Mouse (Mus musculus) kidney, adult 2 months (tissue): Measurements from ENCODE around the gene Rad9a. TPM values are rescaled to one million over a fixed set of nuclear protein-coding genes. Genes with fewer than 3 reads are reported as not detected.
A peak's percentile ranks its signal among the peaks of the same experiment; 100 is the strongest.

ENCODE experiments used
- DNase-seq: peaks from one replicate; pipeline ENCODE4 v3.0.0; 2021
- H3K27ac ChIP-seq: fragments of 200-500 bp; 2 replicates; pipeline ENCODE4 v1.5.1; 2012; ENCODE audit warnings: low read depth, low read length, control low read depth, inconsistent platforms; ENCODE audit not compliant: insufficient read depth
- H3K27me3 ChIP-seq: fragments of 200-500 bp; replicated peaks from 2 replicates; pipeline ENCODE4 v1.6.1; 2012; ENCODE audit warnings: mild to moderate bottlenecking, moderate library complexity, low read length, inconsistent platforms; ENCODE audit not compliant: control insufficient read depth, insufficient read depth
- H3K36me3 ChIP-seq: fragments of 200-500 bp; 2 replicates; pipeline ENCODE4 v1.6.1; 2012; ENCODE audit warnings: mild to moderate bottlenecking, moderate library complexity, low read length, inconsistent platforms; ENCODE audit not compliant: control insufficient read depth, insufficient read depth
- H3K4me1 ChIP-seq: fragments of 200-500 bp; 2 replicates; pipeline ENCODE4 v1.6.1; 2011; ENCODE audit warnings: low read length; ENCODE audit not compliant: control insufficient read depth, insufficient read depth
- H3K4me3 ChIP-seq: fragments of 200-500 bp; 2 replicates; pipeline ENCODE4 v1.5.1; 2011; ENCODE audit warnings: mild to moderate bottlenecking, low read depth, low read length, control low read depth; ENCODE audit not compliant: insufficient read depth
- CTCF ChIP-seq: fragments of 200-500 bp; conservative IDR thresholded peaks from 2 replicates; pipeline ENCODE4 v1.5.1; 2011; ENCODE audit warnings: low read depth, mild to moderate bottlenecking, control low read depth, low read length, moderate library complexity, mixed read lengths; ENCODE audit not compliant: insufficient read depth, insufficient read length
- POLR2A ChIP-seq: fragments of 200-500 bp; IDR thresholded peaks from one replicate; pipeline ENCODE4 v1.6.1; 2011; ENCODE audit warnings: low read depth, low read length, control low read depth
- WGBS: fragments of 180-500 bp; shearing (Covaris S2); methylation state at CpG from one replicate; pipeline ENCODE4 v1.1.7; 2018; 5-methylcytosine and 5-hydroxymethylcytosine counted together
- polyA plus RNA-seq: library from polyadenylated mRNA; depleted of rRNA; stranded (reverse); fragments of >200 nt; gene quantifications from 2 replicates; pipeline ENCODE4 v1.2.3, GENCODE M21; 2012

Rad9a gene
- polyA plus RNA-seq, 1 experiment = 19.2 TPM

DNA sequence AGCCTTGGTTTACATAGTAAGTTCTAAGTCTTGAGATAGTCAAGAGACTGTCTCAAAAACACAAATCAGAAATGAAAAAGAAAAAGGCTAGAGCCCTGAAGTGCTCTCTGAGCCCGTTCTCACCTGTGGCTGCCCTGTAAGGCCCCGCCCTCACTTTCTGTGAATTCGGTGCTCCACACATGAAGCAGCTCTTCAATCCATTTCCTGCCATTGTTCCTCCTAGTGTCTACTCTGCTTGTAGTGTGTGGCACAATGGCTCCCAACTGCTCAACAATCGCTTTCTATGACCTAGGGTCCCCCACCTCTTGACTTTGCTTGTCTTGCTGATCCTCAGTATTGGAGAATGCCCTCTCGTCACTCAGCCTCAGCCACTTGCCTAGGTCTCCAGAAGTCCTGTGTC lies 26.0 kb upstream of the Rad9a start:
- no peak for TF ChIP-seq POLR2A
- no peak for TF ChIP-seq CTCF
- 81% methylated on average over 5 of the region's 5 CpGs for WGBS
- Histone ChIP-seq H3K4me1 (peaks cover 11% of the 10 kb centered on the region), H3K36me3 (no peaks in the 10 kb centered on the region), H3K27ac (no peak overlapping the region), H3K27me3 (no peaks in the 10 kb centered on the region), H3K4me3 (no peak overlapping the region)
- no peak for DNase-seq

DNA sequence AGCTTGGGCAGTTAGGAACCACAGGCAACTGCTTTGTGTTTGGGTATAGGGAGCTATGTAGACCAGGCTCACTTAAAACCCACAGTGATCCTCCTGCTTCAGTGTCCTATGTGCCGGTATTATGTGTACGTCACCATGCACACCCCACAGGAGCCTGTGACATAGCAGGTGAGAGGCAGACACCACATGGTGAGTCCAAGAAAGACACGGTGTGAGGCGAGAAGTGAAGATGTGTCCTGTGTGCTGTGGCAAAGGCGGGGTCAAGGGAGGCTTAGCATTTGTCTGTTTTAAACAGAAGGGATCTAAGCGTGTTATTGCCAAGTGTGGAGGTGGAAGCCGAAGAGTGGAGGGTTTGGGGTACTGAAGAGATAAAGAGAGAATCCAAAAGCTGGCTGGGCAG lies 25.3 kb upstream of the Rad9a start:
- no peak overlapping the region for H3K27ac ChIP-seq
- no peaks in the 10 kb centered on the region for H3K36me3 ChIP-seq
- no peak for TF ChIP-seq CTCF
- TF ChIP-seq POLR2A = no peak
- H3K27me3 ChIP-seq = no peaks in the 10 kb centered on the region
- WGBS = 92% methylated on average over 7 of the region's 7 CpGs
- H3K4me3 ChIP-seq = no peak overlapping the region
- H3K4me1 ChIP-seq = peaks cover 8% of the 10 kb centered on the region
- DNase-seq = no peak

DNA sequence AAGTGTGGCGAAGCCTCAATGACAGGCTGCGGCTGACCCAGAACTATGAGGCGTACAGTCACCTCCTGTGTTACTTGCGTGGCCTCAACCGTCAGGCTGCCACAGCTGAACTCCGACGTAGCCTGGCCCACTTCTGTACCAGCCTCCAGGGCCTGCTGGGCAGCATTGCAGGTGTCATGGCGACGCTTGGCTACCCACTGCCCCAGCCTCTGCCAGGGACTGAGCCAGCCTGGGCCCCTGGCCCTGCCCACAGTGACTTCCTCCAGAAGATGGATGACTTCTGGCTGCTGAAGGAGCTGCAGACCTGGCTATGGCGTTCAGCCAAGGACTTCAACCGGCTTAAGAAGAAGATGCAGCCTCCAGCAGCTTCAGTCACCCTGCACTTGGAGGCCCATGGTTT lies 20.7 kb upstream of the Rad9a start:
- no peak overlapping the region for H3K4me3 ChIP-seq
- DNase-seq = peak; percentile 82
- H3K36me3 ChIP-seq = no peaks in the 10 kb centered on the region
- no peaks in the 10 kb centered on the region for H3K27me3 ChIP-seq
- TF ChIP-seq POLR2A (no peak), CTCF (no peak)
- 0 out of 2 replicates have a peak overlapping the region, but pooled peaks have one; percentile 11 for H3K27ac ChIP-seq
- 43% methylated on average over 11 of the region's 11 CpGs for WGBS
- peaks cover 6% of the 10 kb centered on the region for H3K4me1 ChIP-seq

DNA sequence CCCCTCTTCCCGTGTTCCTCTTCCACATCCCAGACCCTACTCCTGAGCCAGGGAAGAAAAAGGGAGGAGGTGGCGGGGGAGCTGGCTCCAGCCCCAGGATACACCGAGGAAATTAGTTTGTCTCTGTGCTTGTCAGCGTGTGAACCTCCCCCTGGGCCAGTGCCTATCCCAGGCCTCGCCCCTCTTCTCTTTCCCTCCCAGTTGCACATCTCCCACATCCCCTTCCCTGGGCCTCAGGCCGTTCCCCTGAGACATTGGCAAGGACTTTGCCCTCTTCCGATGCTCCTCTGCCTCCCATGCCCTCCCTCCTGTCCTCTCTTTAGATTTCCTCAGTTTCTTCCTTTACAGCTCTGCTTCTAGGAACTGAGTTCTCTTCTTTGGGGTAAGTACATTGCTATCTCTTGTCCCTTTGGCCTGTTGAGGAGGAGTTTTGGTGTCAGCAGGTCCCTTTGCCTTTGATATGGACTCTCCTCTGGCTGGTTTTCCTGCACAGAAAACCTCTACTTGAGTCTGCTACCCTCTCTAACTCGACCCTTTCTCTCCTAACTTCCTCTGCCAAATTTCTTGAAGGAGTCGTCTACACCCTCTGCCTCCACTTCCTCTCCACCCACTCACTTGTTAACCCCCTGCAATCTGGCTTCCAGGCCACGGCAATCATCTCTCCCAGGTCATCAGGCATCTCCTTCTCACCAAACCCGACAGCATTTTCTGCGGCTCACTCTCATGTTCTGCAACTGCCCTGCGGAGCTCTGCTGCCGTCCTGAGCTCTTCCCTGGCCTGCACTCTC lies 19.7 kb upstream of the Rad9a start:
- DNase-seq = peak; percentile 68
- Histone ChIP-seq H3K4me3 (no peak overlapping the region), H3K27ac (peak overlapping the region; percentile 36), H3K36me3 (no peaks in the 10 kb centered on the region), H3K4me1 (peaks cover 6% of the 10 kb centered on the region), H3K27me3 (no peaks in the 10 kb centered on the region)
- TF ChIP-seq POLR2A = no peak
- no peak for TF ChIP-seq CTCF
- WGBS = 44% methylated on average over 14 of the region's 14 CpGs

DNA sequence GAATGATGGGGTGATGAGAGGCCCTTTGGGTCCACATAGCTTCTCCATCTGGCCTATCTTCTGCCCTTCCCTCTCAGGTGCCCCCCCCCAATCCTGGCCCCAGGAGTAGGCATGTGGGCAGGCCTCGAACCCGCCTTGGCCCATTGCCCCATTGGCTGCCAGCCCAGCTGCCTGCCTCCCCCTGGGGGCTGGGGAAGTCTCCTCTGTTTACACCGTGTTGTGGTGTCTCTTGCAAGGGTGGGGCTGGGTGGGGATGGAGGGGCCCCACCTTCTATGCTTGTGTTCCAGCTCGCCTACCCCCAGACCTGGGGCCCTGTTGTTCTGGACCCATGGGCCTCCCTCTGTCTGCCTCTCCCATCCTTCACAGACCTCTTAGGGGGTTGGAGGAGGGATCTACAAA lies 19.0 kb upstream of the Rad9a start:
- Histone ChIP-seq H3K36me3 (no peaks in the 10 kb centered on the region), H3K4me1 (peaks cover 6% of the 10 kb centered on the region), H3K4me3 (no peak overlapping the region), H3K27ac (no peak overlapping the region), H3K27me3 (no peaks in the 10 kb centered on the region)
- DNase-seq = no peak
- WGBS = 44% methylated on average over 4 of the region's 4 CpGs
- no peak for TF ChIP-seq POLR2A
- no peak for TF ChIP-seq CTCF

DNA sequence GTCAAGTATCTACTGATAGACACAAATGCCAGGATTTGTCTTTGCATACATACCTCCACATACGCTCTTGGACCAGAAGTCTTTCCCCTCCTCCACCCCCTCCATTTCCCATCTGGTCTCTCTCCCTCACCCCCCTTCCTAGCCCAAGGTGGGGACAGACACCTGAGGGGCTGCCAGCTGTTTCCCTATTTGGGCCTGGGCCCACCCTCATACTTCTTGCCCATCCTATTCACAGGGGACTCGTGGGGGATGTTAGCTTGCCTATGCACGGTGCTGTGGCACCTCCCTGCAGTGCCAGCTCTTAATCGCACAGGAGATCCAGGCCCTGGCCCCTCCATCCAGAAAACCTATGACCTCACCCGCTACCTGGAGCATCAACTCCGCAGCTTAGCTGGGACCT lies 18.5 kb upstream of the Rad9a start:
- Histone ChIP-seq H3K36me3 (no peaks in the 10 kb centered on the region), H3K27me3 (no peaks in the 10 kb centered on the region), H3K4me1 (peaks cover 6% of the 10 kb centered on the region), H3K4me3 (no peak overlapping the region), H3K27ac (no peak overlapping the region)
- WGBS = 89% methylated on average over 6 of the region's 6 CpGs
- TF ChIP-seq CTCF = no peak
- TF ChIP-seq POLR2A = no peak
- no peak for DNase-seq

DNA sequence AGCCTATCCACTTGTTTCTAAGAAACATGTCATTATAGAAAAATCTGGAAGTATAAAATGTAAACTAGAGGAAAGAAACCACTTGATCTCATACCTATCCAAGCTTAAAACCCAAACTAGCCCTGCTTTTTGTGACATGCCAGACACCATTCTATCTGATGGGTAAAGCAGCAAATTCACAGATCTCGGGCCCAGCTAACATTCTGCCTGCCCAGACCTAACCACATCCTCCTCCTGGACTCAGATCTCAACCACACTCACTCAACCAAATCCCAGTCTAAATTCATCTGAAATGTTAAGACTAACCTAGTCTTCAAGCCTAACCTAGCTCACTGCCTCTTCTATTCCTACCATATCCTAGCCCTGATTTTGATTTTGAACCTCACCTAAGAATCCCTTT lies 17.3 kb upstream of the Rad9a start:
- Histone ChIP-seq H3K27ac (no peak overlapping the region), H3K4me1 (peaks cover 8% of the 10 kb centered on the region), H3K36me3 (no peaks in the 10 kb centered on the region), H3K27me3 (no peaks in the 10 kb centered on the region), H3K4me3 (no peak overlapping the region)
- TF ChIP-seq CTCF (no peak), POLR2A (no peak)
- no peak for DNase-seq
- WGBS = 94% methylated on average over 1 of the region's 1 CpGs

DNA sequence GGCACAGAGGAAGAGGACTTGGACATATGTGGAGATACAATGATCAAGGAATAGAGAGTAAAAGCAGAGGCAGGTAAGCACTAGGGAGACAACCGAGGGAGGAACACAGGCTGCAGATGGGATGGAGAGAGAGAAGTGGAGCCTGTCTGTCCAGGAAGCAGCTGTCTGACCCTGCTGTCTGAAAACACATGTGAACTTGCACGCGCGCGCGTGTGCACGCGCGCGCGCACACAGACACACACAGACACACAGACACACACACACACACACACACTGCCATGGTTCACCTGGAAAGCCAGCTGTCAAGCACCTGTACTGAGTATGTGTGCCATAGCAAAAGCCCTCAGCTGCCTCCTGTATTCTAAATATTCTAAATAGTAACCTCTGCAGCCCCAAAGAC lies 16.8 kb upstream of the Rad9a start:
- Histone ChIP-seq H3K36me3 (no peaks in the 10 kb centered on the region), H3K27me3 (no peaks in the 10 kb centered on the region), H3K4me1 (peaks cover 12% of the 10 kb centered on the region), H3K27ac (no peak overlapping the region), H3K4me3 (no peak overlapping the region)
- TF ChIP-seq CTCF = no peak
- TF ChIP-seq POLR2A = no peak
- 95% methylated on average over 10 of the region's 11 CpGs for WGBS
- DNase-seq = no peak
